Mouse (Mus musculus) small intestine, adult 2 months (tissue): ENCODE data around the gene Gabpb1. TPM values are rescaled to one million over a fixed set of nuclear protein-coding genes. Genes with fewer than 3 reads are reported as not detected.
A peak's percentile ranks its signal among the peaks of the same experiment; 100 is the strongest.
"Not testable (repeated sequence)": the region's sequence is repeated elsewhere in the genome, so short reads cannot be mapped to it uniquely, and the experiment has no call there.

Experiments
- H3K27ac ChIP-seq: fragments of 200-500 bp; 2 replicates; pipeline ENCODE4 v1.5.1; 2012; ENCODE audit warnings: low read depth, low read length, control low read depth, inconsistent platforms; ENCODE audit not compliant: insufficient read depth
- H3K27me3 ChIP-seq: fragments of 200-500 bp; 2 replicates; pipeline ENCODE4 v1.6.1; 2012; ENCODE audit warnings: mild to moderate bottlenecking, moderate library complexity, low read length, inconsistent platforms; ENCODE audit not compliant: control insufficient read depth, insufficient read depth
- H3K36me3 ChIP-seq: fragments of 200-500 bp; 2 replicates; pipeline ENCODE4 v1.6.1; 2012; ENCODE audit warnings: mild to moderate bottlenecking, low read length, control low read depth, inconsistent platforms; ENCODE audit not compliant: control insufficient read depth, insufficient read depth
- H3K4me1 ChIP-seq: fragments of 200-500 bp; 2 replicates; pipeline ENCODE4 v1.6.1; 2012; ENCODE audit warnings: low read length, inconsistent platforms, mixed read lengths; ENCODE audit not compliant: control insufficient read depth, insufficient read depth, insufficient read length
- H3K4me3 ChIP-seq: fragments of 200-500 bp; 2 replicates; pipeline ENCODE4 v1.5.1; 2012; ENCODE audit warnings: low read depth, mild to moderate bottlenecking, control low read depth, inconsistent platforms, low read length, moderate library complexity
- CTCF ChIP-seq: fragments of 200-500 bp; IDR thresholded peaks from 2 replicates; pipeline ENCODE4 v1.5.1; 2012; ENCODE audit warnings: low read depth, mild to moderate bottlenecking, control low read depth, inconsistent platforms, low read length, moderate library complexity, mixed read lengths; ENCODE audit not compliant: insufficient replicate concordance, insufficient read length; ENCODE audit errors: extremely low read depth
- POLR2A ChIP-seq: fragments of 200-500 bp; IDR thresholded peaks from 2 replicates; pipeline ENCODE4 v1.6.1; 2012; ENCODE audit warnings: low read depth, mild to moderate bottlenecking, control low read depth, inconsistent platforms, low read length, moderate library complexity
- WGBS: fragments of 180-500 bp; shearing (Covaris S2); methylation state at CpG from one replicate; pipeline ENCODE4 v1.1.7; 2018; 5-methylcytosine and 5-hydroxymethylcytosine counted together
- polyA plus RNA-seq: library from polyadenylated mRNA; depleted of rRNA; stranded (reverse); fragments of >200 nt; gene quantifications from 2 replicates; pipeline ENCODE4 v1.2.3, GENCODE M21; 2012

Gene Gabpb1
- polyA plus RNA-seq, 1 experiment: 5.0 TPM

- Histone ChIP-seq H3K27ac (no peak overlapping the region), H3K4me3 (no peak overlapping the region), H3K4me1 (no peaks in the 10 kb centered on the region), H3K36me3 (no peaks in the 10 kb centered on the region), H3K27me3 (no peaks in the 10 kb centered on the region)
- TF ChIP-seq CTCF: no peak
- no peak for TF ChIP-seq POLR2A
- 22% methylated on average over 8 of the region's 8 CpGs for WGBS
Observed at GRCm38 (mm10) chr2:126618470-126619179, 57.5 kb downstream of the Gabpb1 start.

- Histone ChIP-seq H3K4me3 (no peak overlapping the region), H3K36me3 (no peaks in the 10 kb centered on the region), H3K4me1 (no peaks in the 10 kb centered on the region), H3K27me3 (no peaks in the 10 kb centered on the region), H3K27ac (no peak overlapping the region)
- 89% methylated on average over 3 of the region's 3 CpGs for WGBS
- TF ChIP-seq POLR2A (no peak), CTCF (no peak)
Observed at GRCm38 (mm10) chr2:126615355-126615754, 60.8 kb downstream of the Gabpb1 start.

- not testable (repeated sequence) for H3K4me3 ChIP-seq, H3K4me1 ChIP-seq, H3K36me3 ChIP-seq, H3K27ac ChIP-seq, H3K27me3 ChIP-seq
- 60% methylated on average over 12 of the region's 12 CpGs for WGBS
Observed at GRCm38 (mm10) chr2:126609600-126609999, 66.5 kb downstream of the Gabpb1 start.

GRCm38 (mm10) chr2:126607553-126608203, 68.5 kb downstream of the Gabpb1 start:
- Histone ChIP-seq H3K36me3 (no peaks in the 10 kb centered on the region), H3K4me3 (no peak overlapping the region), H3K27me3 (no peaks in the 10 kb centered on the region), H3K4me1 (peaks cover 8% of the 10 kb centered on the region; the same call in 1 of the 2 replicates), H3K27ac (0 out of 2 replicates have a peak overlapping the region, but pooled peaks have one; percentile 17)
- 30% methylated on average over 10 of the region's 10 CpGs for WGBS
- TF ChIP-seq CTCF (no peak), POLR2A (no peak)

GRCm38 (mm10) chr2:126606688-126607062, 69.5 kb downstream of the Gabpb1 start:
- H3K27ac ChIP-seq: no peak overlapping the region
- H3K36me3 ChIP-seq: no peaks in the 10 kb centered on the region
- TF ChIP-seq CTCF (no peak), POLR2A (no peak)
- H3K27me3 ChIP-seq: no peaks in the 10 kb centered on the region
- 47% methylated on average over 4 of the region's 4 CpGs for WGBS
- H3K4me1 ChIP-seq: peaks cover 8% of the 10 kb centered on the region; the same call in 1 of the 2 replicates
- no peak overlapping the region for H3K4me3 ChIP-seq

GRCm38 (mm10) chr2:126606061-126606687, 70.0 kb downstream of the Gabpb1 start:
- 68% methylated on average over 15 of the region's 15 CpGs for WGBS
- H3K27ac ChIP-seq: no peak overlapping the region
- H3K4me3 ChIP-seq: no peak overlapping the region
- peaks cover 8% of the 10 kb centered on the region; the same call in 1 of the 2 replicates for H3K4me1 ChIP-seq
- no peaks in the 10 kb centered on the region for H3K27me3 ChIP-seq
- no peak for TF ChIP-seq CTCF
- TF ChIP-seq POLR2A: no peak
- no peaks in the 10 kb centered on the region for H3K36me3 ChIP-seq

GRCm38 (mm10) chr2:126601918-126602600, 74.1 kb downstream of the Gabpb1 start:
- H3K4me3 ChIP-seq: no peak overlapping the region
- H3K4me1 ChIP-seq: peaks cover 8% of the 10 kb centered on the region; the same call in 1 of the 2 replicates
- no peak overlapping the region for H3K27ac ChIP-seq
- 77% methylated on average over 14 of the region's 14 CpGs for WGBS
- H3K36me3 ChIP-seq: no peaks in the 10 kb centered on the region
- no peaks in the 10 kb centered on the region for H3K27me3 ChIP-seq
- TF ChIP-seq CTCF: no peak
